Mouse (Mus musculus) forebrain, embryonic 16.5 days (tissue): ENCODE data around the gene Galnt11. TPM values are rescaled to one million over a fixed set of nuclear protein-coding genes. Genes with fewer than 3 reads are reported as not detected.

Experiments
- ATAC-seq: fragments of 200-750 bp; cut with Nextera tagmentation; 2 replicates; pipeline ENCODE4 v1.8.0; 2017; ENCODE audit warnings: mild to moderate bottlenecking, moderate library complexity
- H3K27ac ChIP-seq: fragments of 300-500 bp; sonication (generic); 2 replicates; pipeline ENCODE4 v1.5.1; 2014; ENCODE audit warnings: low read length, control low read depth
- H3K27me3 ChIP-seq: fragments of 300-500 bp; sonication (generic); replicated peaks from 2 replicates; pipeline ENCODE4 v1.6.1; 2014; ENCODE audit warnings: low read length; ENCODE audit not compliant: control insufficient read depth, insufficient read depth
- H3K36me3 ChIP-seq: fragments of 300-500 bp; sonication (generic); 2 replicates; pipeline ENCODE4 v1.6.1; 2014; ENCODE audit not compliant: control insufficient read depth, insufficient read depth
- H3K4me1 ChIP-seq: fragments of 300-500 bp; sonication (generic); replicated peaks from 2 replicates; pipeline ENCODE4 v1.6.1; 2014; ENCODE audit warnings: low read length; ENCODE audit not compliant: control insufficient read depth, insufficient read depth
- H3K4me2 ChIP-seq: fragments of 300-500 bp; sonication (generic); 2 replicates; pipeline ENCODE4 v1.6.1; 2014; ENCODE audit warnings: mild to moderate bottlenecking, low read length, control low read depth
- H3K4me3 ChIP-seq: fragments of 300-500 bp; sonication (generic); replicated peaks from 2 replicates; pipeline ENCODE4 v1.5.1; 2014; ENCODE audit warnings: mild to moderate bottlenecking, low read length, control low read depth
- H3K9ac ChIP-seq: fragments of 300-500 bp; sonication (generic); replicated peaks from 2 replicates; pipeline ENCODE4 v1.6.1; 2014; ENCODE audit warnings: low read depth, low read length, control low read depth
- H3K9me3 ChIP-seq: fragments of 300-500 bp; sonication (generic); 2 replicates; pipeline ENCODE4 v1.6.1; 2016; ENCODE audit warnings: low read length; ENCODE audit not compliant: control insufficient read depth
- WGBS: fragments of 180-500 bp; shearing (Covaris S2); extraction: QIAGEN DNeasy Blood & Tissue Kit; methylation state at CpG from one replicate; pipeline ENCODE4 v1.1.7; 2014; 5-methylcytosine and 5-hydroxymethylcytosine counted together
- polyA plus RNA-seq: library from polyadenylated mRNA; unstranded; fragments of >200 nt; fragmentation: Nextera tagmentation; extraction: Ambion mirVana; gene quantifications from 2 replicates; pipeline ENCODE4 v1.2.1, GENCODE M21; 2015

Gene Galnt11
- polyA plus RNA-seq, 1 experiment from 2014 or later, result 44.1 TPM

DNA sequence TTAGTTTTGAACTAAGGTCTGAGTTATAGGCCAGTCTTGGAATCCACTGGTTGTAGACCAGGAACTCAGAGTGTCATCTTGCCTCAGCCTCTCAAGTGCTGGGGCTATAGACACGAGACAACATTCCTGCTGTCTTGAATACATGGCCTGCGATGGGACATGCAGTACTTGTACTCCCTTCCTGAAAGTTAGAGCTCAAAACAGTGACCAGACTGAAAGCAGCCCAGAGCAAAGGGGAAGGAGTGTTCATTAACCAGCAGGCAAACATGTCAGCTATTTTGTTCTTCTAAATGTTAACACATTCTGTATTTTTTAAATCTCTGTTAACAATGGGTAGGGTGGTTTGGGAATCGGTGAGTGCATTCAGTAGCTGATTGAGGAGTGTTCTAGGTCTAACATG lies 25.3 kb downstream of the Galnt11 start:
- Histone ChIP-seq H3K27ac (no peak overlapping the region), H3K27me3 (no peaks in the 10 kb centered on the region), H3K36me3 (peaks cover 12% of the 10 kb centered on the region), H3K4me1 (no peaks in the 10 kb centered on the region), H3K9me3 (no peaks in the 10 kb centered on the region), H3K9ac (no peak overlapping the region), H3K4me3 (no peak overlapping the region), H3K4me2 (no peak overlapping the region)
- WGBS, result 78% methylated on average over 3 of the region's 3 CpGs
- ATAC-seq, result no peak

DNA sequence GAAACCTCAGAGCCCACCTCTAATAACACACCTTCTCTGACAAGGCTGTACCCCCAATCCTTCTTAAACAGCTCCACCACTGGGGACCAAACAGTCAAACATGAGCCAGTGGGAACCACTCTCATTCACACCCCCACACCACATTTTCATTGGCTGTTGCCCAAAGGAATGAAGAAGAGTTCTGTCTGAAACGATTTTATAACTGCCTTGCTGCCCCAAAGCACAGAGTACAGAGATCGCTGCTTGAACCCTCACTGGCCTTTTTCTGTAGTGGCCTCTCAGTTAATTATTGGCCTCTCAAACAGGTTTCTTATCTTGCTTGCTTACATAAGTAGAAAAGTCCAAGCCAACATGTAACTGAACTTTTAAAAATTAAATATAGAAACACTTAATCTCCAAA lies 30.7 kb downstream of the Galnt11 start:
- Histone ChIP-seq H3K4me2 (no peak overlapping the region), H3K4me3 (no peak overlapping the region), H3K9ac (no peak overlapping the region), H3K27ac (no peak overlapping the region), H3K9me3 (no peaks in the 10 kb centered on the region), H3K36me3 (peaks cover 28% of the 10 kb centered on the region), H3K27me3 (no peaks in the 10 kb centered on the region), H3K4me1 (no peaks in the 10 kb centered on the region)
- WGBS, result 80% methylated on average over 2 of the region's 2 CpGs
- no peak for ATAC-seq

DNA sequence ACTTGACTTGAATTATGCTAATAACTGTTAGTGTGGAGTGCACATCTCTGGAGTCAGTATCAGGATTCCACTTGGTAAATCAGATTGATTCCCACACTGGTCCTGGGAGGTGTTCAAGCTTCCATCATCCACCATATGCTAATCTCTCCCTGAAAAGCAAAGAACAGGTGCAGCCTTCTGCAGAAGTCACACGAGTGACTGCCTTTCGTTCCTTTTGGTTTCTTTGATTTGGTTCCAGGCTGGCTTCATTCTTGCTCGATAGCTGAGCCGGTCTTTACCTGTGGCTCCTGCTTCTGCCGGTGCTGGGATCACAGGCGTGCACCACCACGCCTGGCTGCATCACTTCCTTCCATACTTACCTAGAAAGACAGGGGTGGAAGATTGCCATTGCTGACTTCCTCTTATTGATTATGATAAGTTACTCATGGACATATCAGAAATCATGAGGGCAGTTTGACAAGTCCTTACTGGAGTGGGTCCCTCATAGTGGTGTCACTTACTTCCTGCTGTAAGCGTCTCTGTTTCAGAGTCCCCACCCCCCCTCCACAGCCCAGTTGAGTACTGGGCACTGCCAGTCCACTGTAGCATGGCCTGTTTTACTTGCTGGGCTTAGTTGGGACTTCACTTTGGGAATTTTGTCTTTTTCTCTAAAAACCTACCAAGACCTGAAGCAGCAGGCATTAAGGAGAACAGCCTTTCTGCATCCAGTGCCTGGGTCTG lies 31.3 kb downstream of the Galnt11 start:
- Histone ChIP-seq H3K9ac (no peak overlapping the region), H3K9me3 (no peaks in the 10 kb centered on the region), H3K36me3 (peaks cover 32% of the 10 kb centered on the region), H3K4me2 (no peak overlapping the region), H3K4me3 (no peak overlapping the region), H3K4me1 (no peaks in the 10 kb centered on the region), H3K27ac (no peak overlapping the region), H3K27me3 (no peaks in the 10 kb centered on the region)
- ATAC-seq, result no peak
- WGBS, result 92% methylated on average over 8 of the region's 8 CpGs

DNA sequence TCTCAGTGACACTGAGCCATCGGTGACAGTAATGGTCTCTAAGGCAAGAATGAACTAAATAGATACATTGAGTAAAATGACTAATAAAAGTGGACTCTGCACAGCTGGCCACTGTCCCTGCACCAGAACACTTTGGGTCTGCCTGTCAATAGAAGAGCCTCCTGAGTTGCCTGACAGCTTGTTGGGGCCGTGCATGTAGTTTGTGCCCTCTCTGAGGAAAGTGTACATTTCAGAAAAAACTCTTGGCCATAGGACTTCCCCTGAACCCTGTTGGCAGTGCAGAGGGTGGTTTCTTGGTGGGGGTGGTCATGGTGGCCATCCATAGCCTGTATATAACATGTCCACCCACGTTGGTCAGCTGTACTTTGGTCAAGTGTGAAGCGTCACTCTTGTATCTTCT lies 32.8 kb downstream of the Galnt11 start:
- H3K4me1 ChIP-seq, result no peaks in the 10 kb centered on the region
- H3K9ac ChIP-seq, result no peak overlapping the region
- H3K27ac ChIP-seq, result no peak overlapping the region
- no peak overlapping the region for H3K4me3 ChIP-seq
- no peak overlapping the region for H3K4me2 ChIP-seq
- peaks cover 37% of the 10 kb centered on the region for H3K36me3 ChIP-seq
- H3K9me3 ChIP-seq, result no peaks in the 10 kb centered on the region
- WGBS, result 95% methylated on average over 4 of the region's 4 CpGs
- H3K27me3 ChIP-seq, result no peaks in the 10 kb centered on the region
- no peak for ATAC-seq

DNA sequence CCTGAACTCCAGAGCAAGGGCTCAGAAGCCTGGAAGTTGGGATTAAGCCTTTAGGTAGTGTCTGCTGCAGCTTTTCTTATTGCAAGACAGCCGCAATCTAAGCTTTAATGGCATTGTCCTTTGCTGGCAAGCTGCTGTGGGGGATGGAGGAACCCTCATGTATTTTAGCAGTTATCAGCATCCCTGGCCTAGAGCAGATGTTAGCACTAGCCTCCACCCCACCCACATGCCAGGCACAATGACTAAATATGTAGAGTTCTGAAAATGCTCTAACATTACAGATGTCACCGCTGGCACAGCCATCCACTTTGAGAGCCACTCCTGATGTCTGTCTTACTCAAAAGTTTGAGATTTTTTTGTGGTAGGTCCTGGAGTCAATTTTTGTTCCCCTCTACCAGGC lies 35.0 kb downstream of the Galnt11 start:
- 79% methylated on average over 2 of the region's 2 CpGs for WGBS
- Histone ChIP-seq H3K9ac (no peak overlapping the region), H3K4me1 (no peaks in the 10 kb centered on the region), H3K4me3 (no peak overlapping the region), H3K9me3 (no peaks in the 10 kb centered on the region), H3K27me3 (no peaks in the 10 kb centered on the region), H3K4me2 (no peak overlapping the region), H3K36me3 (peaks cover 35% of the 10 kb centered on the region), H3K27ac (no peak overlapping the region)
- ATAC-seq, result no peak

DNA sequence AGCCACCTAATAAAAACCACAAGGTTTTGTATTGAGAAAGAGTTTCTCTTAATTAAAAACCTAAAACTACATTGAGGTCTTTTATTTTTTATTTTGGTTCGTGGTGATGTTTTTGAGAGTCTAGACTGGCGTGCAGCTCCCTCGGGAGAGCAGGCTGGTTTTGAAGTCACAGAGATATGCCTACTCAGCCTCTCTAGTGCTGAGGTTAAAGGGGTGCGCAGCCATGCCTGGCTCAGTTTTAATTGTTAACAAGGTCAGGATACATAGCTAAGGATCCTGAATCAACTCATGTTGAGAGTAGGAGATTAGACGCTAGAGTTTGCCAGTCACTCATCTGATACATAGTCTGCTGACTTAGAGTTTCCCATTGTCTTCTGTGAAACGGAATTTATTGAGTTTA lies 39.7 kb downstream of the Galnt11 start:
- Histone ChIP-seq H3K9me3 (no peaks in the 10 kb centered on the region), H3K27me3 (no peaks in the 10 kb centered on the region), H3K36me3 (peaks cover 39% of the 10 kb centered on the region), H3K9ac (no peak overlapping the region), H3K4me2 (no peak overlapping the region), H3K27ac (no peak overlapping the region), H3K4me3 (no peak overlapping the region), H3K4me1 (no peaks in the 10 kb centered on the region)
- WGBS, result 85% methylated on average over 6 of the region's 6 CpGs
- ATAC-seq, result no peak

DNA sequence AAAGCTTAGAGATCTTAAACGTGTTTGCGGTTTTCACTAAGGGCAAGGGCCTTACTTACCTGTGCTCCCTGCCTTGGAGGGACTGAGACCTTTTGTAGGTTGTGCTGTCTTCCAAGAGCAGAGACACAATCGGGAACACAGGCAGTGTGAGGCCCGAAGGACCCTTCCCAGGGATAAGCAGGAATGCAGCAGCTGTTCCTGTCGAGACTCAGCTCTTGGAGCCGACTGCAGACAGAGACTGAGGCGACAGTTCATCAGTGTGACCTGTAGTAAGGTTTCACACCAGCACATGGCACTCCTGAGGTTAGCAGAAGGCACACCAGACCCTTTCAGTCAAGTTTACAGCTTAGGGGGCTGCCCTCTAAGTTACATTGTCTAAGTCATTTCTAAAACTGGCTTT lies 40.6 kb downstream of the Galnt11 start:
- Histone ChIP-seq H3K9me3 (no peaks in the 10 kb centered on the region), H3K4me2 (no peak overlapping the region), H3K27me3 (no peaks in the 10 kb centered on the region), H3K4me3 (no peak overlapping the region), H3K27ac (no peak overlapping the region), H3K4me1 (no peaks in the 10 kb centered on the region), H3K9ac (no peak overlapping the region), H3K36me3 (peaks cover 34% of the 10 kb centered on the region)
- ATAC-seq, result no peak
- WGBS, result 86% methylated on average over 7 of the region's 7 CpGs

DNA sequence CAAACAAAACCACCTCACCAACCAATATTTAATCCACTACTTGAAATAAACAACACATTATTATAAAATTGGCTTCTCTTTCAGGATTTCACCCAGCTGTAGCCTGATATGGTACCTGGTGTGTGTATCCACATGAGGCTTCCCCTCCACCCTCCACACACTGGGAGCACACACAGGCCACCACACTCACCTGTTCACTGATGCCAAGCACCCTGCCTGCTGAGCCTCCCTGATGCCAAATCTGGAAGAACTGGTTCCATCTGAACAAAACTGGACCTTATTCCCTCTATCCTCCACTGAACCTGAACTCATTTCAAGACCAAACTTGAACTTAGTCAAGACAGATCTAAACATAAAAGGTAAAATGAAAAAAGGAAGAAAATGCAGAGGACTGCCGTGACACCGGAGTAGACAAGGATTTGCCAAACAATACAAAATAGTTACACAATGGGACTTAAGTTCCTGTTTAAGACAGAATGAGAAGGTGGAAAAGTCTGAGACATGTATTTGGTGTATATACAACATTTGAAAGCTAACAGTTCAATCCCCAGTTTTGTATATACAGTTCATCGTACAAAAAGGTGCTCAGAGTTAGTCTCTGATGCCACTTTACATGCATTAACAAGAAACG lies 46.7 kb downstream of the Galnt11 start:
- Histone ChIP-seq H3K4me2 (no peak overlapping the region), H3K27me3 (no peaks in the 10 kb centered on the region), H3K9ac (no peak overlapping the region), H3K9me3 (no peaks in the 10 kb centered on the region), H3K27ac (no peak overlapping the region), H3K36me3 (peaks cover 22% of the 10 kb centered on the region), H3K4me3 (no peak overlapping the region), H3K4me1 (no peaks in the 10 kb centered on the region)
- ATAC-seq, result no peak
- WGBS, result 92% methylated on average over 4 of the region's 4 CpGs

DNA sequence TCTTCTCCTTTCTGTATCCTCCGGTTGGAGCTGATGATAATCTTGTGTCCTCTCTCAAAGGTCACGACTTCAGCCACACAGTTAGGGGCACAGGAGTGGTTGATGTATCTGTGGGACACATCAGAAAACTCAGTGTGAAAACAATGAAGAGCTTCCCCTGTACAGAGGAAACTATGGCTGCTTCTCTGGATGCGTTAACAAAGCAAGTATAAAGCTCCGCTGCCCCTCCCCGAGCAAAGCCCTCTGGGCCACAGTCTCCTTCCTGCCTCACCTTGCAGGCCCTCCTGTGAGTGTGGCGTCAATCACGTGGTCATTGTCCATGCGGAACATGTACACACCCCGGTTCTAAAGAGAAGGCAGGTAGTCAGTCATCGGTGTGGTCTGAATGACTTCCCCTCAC lies 53.9 kb downstream of the Galnt11 start:
- WGBS, result 90% methylated on average over 10 of the region's 10 CpGs
- no peak overlapping the region for H3K4me2 ChIP-seq
- H3K4me3 ChIP-seq, result no peak overlapping the region
- H3K36me3 ChIP-seq, result peaks cover 30% of the 10 kb centered on the region
- no peaks in the 10 kb centered on the region for H3K9me3 ChIP-seq
- no peak overlapping the region for H3K27ac ChIP-seq
- no peak overlapping the region for H3K9ac ChIP-seq
- H3K27me3 ChIP-seq, result no peaks in the 10 kb centered on the region
- ATAC-seq, result no peak
- H3K4me1 ChIP-seq, result no peaks in the 10 kb centered on the region
